Mouse (Mus musculus) hindbrain, postnatal 0 days (tissue): ENCODE results near the gene Myh3. TPM values are rescaled to one million over a fixed set of nuclear protein-coding genes. Genes with fewer than 3 reads are reported as not detected.

ENCODE experiments used
- ATAC-seq: fragments of 200-750 bp; cut with Nextera tagmentation; 2 replicates; pipeline ENCODE4 v1.8.0; 2017; ENCODE audit warnings: mild to moderate bottlenecking, moderate TSS enrichment, moderate library complexity
- DNase-seq: peaks from one replicate; pipeline ENCODE4 v3.0.0-alpha.2; 2015; ENCODE audit warnings: low spot score
- H3K27ac ChIP-seq: fragments of 300-500 bp; sonication (generic); 2 replicates; pipeline ENCODE4 v1.5.1; 2014; ENCODE audit warnings: mild to moderate bottlenecking
- H3K27me3 ChIP-seq: fragments of 300-500 bp; sonication (generic); 2 replicates; pipeline ENCODE4 v1.6.1; 2014; ENCODE audit warnings: low read length, mixed read lengths; ENCODE audit not compliant: insufficient read depth
- H3K36me3 ChIP-seq: fragments of 300-500 bp; sonication (generic); 2 replicates; pipeline ENCODE4 v1.6.1; 2014; ENCODE audit warnings: low read length, mixed read lengths; ENCODE audit not compliant: insufficient read depth
- H3K4me1 ChIP-seq: fragments of 300-500 bp; sonication (generic); 2 replicates; pipeline ENCODE4 v1.6.1; 2014; ENCODE audit warnings: antibody characterized with exemption, low read length, mixed read lengths; ENCODE audit not compliant: insufficient read depth
- H3K4me2 ChIP-seq: fragments of 300-500 bp; sonication (generic); 2 replicates; pipeline ENCODE4 v1.6.1; 2014; ENCODE audit warnings: low read depth, mild to moderate bottlenecking, low read length, moderate library complexity, mixed read lengths
- H3K4me3 ChIP-seq: fragments of 300-500 bp; sonication (generic); 2 replicates; pipeline ENCODE4 v1.5.1; 2014; ENCODE audit warnings: low read length
- H3K9ac ChIP-seq: fragments of 300-500 bp; sonication (generic); replicated peaks from 2 replicates; pipeline ENCODE4 v1.6.1; 2014; ENCODE audit warnings: mild to moderate bottlenecking, low read length, moderate library complexity, mixed read lengths
- H3K9me3 ChIP-seq: fragments of 300-500 bp; sonication (generic); 2 replicates; pipeline ENCODE4 v1.6.1; 2016; ENCODE audit warnings: low read length, mixed read lengths
- CTCF ChIP-seq: IDR thresholded peaks from 2 replicates; pipeline ENCODE4 v1.5.1; 2016; ENCODE audit warnings: antibody characterized with exemption, control low read depth, low read depth
- WGBS: fragments of 180-500 bp; shearing (Covaris S2); extraction: QIAGEN DNeasy Blood & Tissue Kit; methylation state at CpG from one replicate; pipeline ENCODE4 v1.1.7; 2014; 5-methylcytosine and 5-hydroxymethylcytosine counted together
- microRNA-seq, 2 experiments: library from miRNA; unstranded; fragments of <30 nt; microRNA quantifications; one replicate each; pipeline ENCODE4; 2016
- polyA plus RNA-seq: library from polyadenylated mRNA; unstranded; fragments of >200 nt; fragmentation: Nextera tagmentation; extraction: Ambion mirVana; gene quantifications from 2 replicates; pipeline ENCODE4 v1.2.1, GENCODE M21; 2015
- total RNA-seq: library from RNA; depleted of rRNA; stranded (reverse); fragments of >200 nt; gene quantifications from 2 replicates; pipeline ENCODE4 v1.2.3, GENCODE M21; 2014; rRNA removed

The Myh3 gene
- total and polyA plus RNA-seq, 2 experiments from 2014 or later: 0.25 to 1.1 TPM

DNA sequence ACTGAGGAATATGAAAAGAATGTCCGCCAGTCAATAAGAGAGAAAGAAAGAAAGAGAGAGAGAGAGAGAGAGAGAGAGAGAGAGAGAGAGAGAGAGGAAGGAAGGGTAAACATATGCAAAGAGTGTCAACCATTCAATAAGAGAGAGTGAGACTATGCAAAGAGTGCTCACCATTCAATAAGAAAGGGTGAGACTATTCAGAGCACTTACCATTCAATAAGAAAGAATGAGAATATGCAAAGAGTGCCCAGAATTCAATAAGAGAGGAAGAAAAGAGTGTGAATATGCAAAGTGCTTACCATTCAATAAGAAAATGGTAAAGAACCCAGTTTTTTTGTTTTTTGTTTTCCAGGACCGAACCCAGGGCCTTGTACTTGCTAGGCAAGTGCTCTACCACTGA, 72.1 kb downstream of the Myh3 start:
- WGBS: 88% methylated on average over 2 of the region's 2 CpGs
- Histone ChIP-seq H3K4me2 (no peak overlapping the region), H3K9ac (no peak overlapping the region), H3K4me3 (no peak overlapping the region), H3K36me3 (no peaks in the 10 kb centered on the region), H3K27me3 (no peaks in the 10 kb centered on the region), H3K27ac (no peak overlapping the region), H3K9me3 (no peaks in the 10 kb centered on the region), H3K4me1 (0 out of 2 replicates have a peak, but pooled peaks cover 4% of the 10 kb centered on the region)
- no peak for ATAC-seq
- no peak for TF ChIP-seq CTCF
- DNase-seq: no peak

DNA sequence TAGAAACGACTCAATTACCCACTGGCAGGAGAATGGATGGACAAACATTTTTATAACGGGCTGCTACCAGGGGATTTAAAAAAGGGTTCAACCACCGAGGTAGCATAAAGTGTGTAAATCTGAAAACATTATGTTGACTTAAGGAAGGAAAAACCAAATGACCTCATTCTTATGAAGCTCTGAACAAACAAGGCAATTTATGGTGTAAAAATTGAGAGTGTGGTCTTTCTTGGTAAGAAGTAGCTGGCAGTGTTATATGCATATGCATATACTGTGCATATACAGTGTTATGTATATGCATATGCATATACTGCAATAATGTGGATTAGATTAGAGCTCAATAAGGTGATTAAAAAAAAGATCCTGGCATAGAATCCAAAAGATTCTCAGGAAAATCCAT, 73.1 kb downstream of the Myh3 start:
- H3K4me2 ChIP-seq: no peak overlapping the region
- H3K9ac ChIP-seq: no peak overlapping the region
- H3K27me3 ChIP-seq: no peaks in the 10 kb centered on the region
- H3K4me3 ChIP-seq: no peak overlapping the region
- H3K9me3 ChIP-seq: no peaks in the 10 kb centered on the region
- H3K36me3 ChIP-seq: no peaks in the 10 kb centered on the region
- ATAC-seq: no peak
- 0 out of 2 replicates have a peak, but pooled peaks cover 4% of the 10 kb centered on the region for H3K4me1 ChIP-seq
- 80% methylated on average over 3 of the region's 3 CpGs for WGBS
- H3K27ac ChIP-seq: no peak overlapping the region
- no peak for DNase-seq
- no peak for TF ChIP-seq CTCF

Small RNAs within 50 kb of the gene (microRNA-seq; reads per million reads assigned to microRNA genes)
- 0 reads per million in 2 experiments for gene Mir6923

Other genes starting within 250 kb of the Myh3 start
- gene Pirt, start 166.3 kb upstream of the Myh3 start, total RNA-seq: 1.6 and 2.1 TPM in 2 replicates
- 1.2 TPM in 2 replicates for gene Pirt, start 166.3 kb upstream of the Myh3 start, polyA plus RNA-seq
- gene Tmem238l, start 121.7 kb upstream of the Myh3 start, total RNA-seq: not detected in 2 replicates
- gene Tmem238l, start 121.7 kb upstream of the Myh3 start, polyA plus RNA-seq: not detected in 2 replicates
- gene Tmem220, start 53.1 kb upstream of the Myh3 start, total RNA-seq: 0.26 TPM in 1 of 2 replicates, not detected in the other
- 0.97 and 1.1 TPM in 2 replicates for gene Tmem220, start 53.1 kb upstream of the Myh3 start, polyA plus RNA-seq
- 15.6 and 18.9 TPM in 2 replicates for gene Adprm, start 25.7 kb upstream of the Myh3 start, total RNA-seq
- gene Adprm, start 25.7 kb upstream of the Myh3 start, polyA plus RNA-seq: 25.3 and 29.5 TPM in 2 replicates
- gene Sco1, start 25.6 kb upstream of the Myh3 start, total RNA-seq: 11.0 and 13.8 TPM in 2 replicates
- 13.6 and 14.9 TPM in 2 replicates for gene Sco1, start 25.6 kb upstream of the Myh3 start, polyA plus RNA-seq
- 0.10 and 0.11 TPM in 2 replicates for gene Myh2, start 92.7 kb downstream of the Myh3 start, total RNA-seq
- gene Myh2, start 92.7 kb downstream of the Myh3 start, polyA plus RNA-seq: 0.16 and 0.24 TPM in 2 replicates
- gene Myh1, start 121.8 kb downstream of the Myh3 start, total RNA-seq: 0.32 and 0.52 TPM in 2 replicates
- gene Myh1, start 121.8 kb downstream of the Myh3 start, polyA plus RNA-seq: 0.16 and 0.23 TPM in 2 replicates
- not detected in 2 replicates for gene Myh4, start 159.7 kb downstream of the Myh3 start, total RNA-seq
- gene Myh4, start 159.7 kb downstream of the Myh3 start, polyA plus RNA-seq: 0.03 and 0.08 TPM in 2 replicates
- gene Myh8, start 198.8 kb downstream of the Myh3 start, total RNA-seq: 3.3 and 12.5 TPM in 2 replicates
- 0.61 and 1.2 TPM in 2 replicates for gene Myh8, start 198.8 kb downstream of the Myh3 start, polyA plus RNA-seq
- under 0.01 and 0.07 TPM in 2 replicates for gene Myh13, start 243.4 kb downstream of the Myh3 start, total RNA-seq
- 0.39 and 0.53 TPM in 2 replicates for gene Myh13, start 243.4 kb downstream of the Myh3 start, polyA plus RNA-seq